Mouse (Mus musculus): ENCODE measurements at regions not wholly inside any gene's neighbourhood (a gene's known extent, or its start where the extent isn't known, plus 50 kb on each side); places are given as distances from the start of the nearest gene placed in this dataset.

DNA sequence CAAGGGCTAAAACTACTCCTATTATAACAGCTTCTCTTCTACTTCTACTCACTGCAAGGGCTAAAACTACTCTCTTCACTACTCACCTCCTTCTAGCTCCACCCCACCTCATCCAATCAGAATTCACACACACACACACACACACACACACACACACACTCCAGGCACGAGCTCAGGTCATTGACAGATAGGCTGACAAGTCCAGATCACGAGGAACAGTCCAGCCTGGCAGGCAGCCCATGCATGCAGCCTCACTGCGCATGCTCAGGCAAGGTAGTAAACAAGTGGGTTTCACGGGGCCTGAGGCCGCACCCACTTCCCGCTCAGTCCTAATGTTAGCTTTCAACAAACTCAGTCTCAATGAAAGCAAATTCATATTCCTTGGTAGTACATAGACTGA lies 229.6 kb upstream of the Pld5 start:
- DNase-seq (ENCODE audit: low read depth, low spot score) = peak; percentile 76

DNA sequence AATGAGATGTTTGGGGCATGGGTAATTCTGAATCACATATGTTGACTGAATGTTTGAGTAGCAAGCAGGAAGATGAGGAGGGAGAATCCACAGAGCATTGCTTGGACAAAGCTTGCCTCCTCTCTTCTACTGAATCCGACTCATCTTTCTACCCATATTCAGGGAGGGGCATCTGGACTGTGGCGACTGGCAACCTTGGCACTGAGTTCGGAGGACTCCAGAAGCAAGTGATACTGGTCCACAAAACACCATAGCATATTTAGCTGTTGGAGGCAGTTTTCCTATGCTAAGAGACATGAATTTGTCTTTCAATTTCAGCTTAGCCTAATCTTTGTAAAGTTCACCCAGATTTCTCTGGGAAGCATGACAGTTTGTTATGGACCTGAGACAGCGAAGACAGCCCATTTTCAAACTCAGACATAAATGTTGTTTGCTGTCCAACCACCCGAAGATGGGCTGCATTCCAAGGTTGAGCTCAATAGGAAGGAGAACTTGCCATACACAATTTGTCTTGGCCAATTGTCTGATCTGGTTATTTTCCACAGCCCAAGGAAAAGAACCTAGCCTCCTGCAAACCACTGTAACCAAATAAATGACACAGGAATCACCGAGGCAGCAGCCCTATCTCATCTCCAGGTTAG lies 224.0 kb upstream of the Pld5 start:
- DNase-seq (ENCODE audit: low read depth, low spot score) = no peak

DNA sequence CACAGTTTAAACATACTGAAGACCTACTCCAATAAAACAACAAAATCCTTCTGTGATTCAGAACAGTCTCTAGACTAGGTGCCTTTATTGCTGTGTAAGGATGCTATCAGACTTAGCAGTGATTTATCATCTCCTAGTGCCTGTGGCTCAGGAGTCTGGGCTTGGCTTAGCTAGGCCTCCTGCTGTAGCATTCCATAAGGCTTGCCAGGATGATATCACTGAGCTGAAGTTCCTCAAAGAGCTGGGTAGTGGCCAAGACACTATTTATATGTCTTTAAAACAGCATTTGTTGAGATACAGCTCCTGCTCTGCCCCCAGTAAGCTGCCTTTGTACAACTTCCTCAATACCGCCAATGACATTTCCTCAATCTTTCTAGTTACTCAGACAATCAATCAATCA lies 193.4 kb upstream of the Pld5 start:
- DNase-seq (ENCODE audit: low read depth, low spot score) = no peak

DNA sequence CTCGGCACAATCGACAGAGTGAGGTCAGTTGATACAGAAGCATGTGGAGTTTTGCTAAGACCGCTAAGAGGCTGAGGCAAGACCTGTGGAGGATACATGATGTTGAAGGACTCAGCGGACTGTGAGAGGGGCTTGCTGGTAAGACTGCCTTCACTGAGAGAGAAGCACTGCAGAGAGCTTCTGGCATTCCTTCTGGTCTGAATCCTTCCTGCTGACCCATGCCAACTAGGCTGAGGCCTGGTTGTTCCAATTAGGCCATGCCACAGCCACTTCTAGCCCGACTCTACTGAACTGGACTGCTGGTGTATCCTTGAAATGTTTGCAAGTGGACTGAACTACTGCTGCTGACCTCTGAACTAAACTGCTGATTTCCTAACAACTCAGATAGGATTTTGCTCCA lies 187.0 kb upstream of the Pld5 start:
- DNase-seq (ENCODE audit: low read depth, low spot score) = no peak

DNA sequence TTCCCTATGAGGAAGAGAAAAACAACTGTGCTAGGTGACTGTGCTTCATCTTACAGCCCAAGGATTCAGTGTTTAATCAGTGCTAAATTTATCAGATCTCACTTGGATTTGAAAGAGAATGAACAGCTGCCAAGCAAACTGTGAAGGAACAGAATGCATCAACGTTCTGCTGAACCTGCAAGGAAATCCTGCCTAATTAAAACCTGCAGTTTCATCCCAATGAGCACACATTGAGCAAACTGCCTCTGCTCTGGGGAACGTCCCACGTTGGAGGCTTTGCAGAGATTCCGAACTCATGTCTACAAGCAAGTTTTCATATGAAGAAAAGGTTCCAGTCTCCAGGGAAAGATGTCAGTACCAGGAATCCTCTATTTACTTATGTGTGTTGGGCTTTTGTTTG lies 171.6 kb upstream of the Pld5 start:
- DNase-seq (ENCODE audit: low read depth, low spot score) = no peak

DNA sequence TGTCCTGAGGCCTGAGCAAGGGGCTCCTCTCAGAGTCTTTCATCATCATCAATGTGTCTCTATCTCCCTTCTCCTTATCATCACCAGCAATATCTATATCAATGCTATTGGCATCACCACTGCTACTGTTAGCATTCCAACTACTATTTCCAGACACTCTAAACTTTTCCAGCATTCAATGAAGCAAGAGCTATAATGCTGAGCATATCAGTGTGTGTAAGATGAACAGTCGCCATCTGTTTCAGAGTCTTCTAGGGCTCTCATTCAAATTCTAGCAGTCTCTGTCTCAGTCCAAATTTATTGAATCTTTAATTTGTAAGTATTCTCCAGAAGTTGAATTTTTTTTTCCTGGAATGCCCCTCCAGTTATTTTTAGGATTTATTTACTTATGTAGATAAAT lies 168.6 kb upstream of the Pld5 start:
- no peak for DNase-seq (ENCODE audit: low read depth, low spot score)

DNA sequence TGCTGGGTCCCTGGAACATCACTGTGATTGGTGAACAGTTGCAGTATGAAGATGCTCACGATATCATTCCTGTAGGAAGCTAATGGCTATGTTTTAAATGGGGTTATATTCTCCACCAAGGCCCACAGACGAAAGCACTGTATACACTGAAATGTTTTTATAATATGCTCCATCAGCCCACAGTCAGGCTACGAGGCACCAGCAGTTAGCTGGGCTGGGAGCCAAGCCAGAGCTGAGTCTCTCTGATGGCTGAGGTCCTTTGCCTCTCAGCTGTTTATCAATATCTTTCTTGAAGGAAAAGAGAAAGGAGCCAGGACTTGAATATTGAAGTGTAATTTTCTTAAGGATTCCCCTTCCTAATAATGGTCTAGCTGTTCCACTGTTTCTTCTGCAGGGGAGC lies 165.1 kb upstream of the Pld5 start:
- DNase-seq (ENCODE audit: low read depth, low spot score) = no peak

DNA sequence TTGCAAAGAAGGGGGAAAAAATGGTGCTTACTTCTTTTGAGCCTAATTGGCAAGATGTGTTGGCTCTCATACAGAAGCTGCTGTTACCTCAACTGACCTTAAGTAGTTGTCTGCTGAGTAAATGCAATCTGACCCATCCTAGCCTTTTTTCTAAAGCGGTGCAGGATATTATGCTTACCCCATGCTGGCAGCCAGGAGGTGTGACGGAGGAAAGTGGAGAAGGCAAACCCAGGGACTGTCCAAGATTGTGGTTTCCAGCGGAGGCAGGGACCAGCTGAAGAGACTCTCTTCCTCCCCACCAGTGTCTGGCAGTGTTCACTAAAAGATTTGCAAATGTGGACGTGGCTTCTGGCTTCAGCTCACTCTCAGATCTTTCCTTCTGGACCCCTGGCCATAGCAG lies 152.7 kb upstream of the Pld5 start:
- DNase-seq (ENCODE audit: low read depth, low spot score) = no peak

DNA sequence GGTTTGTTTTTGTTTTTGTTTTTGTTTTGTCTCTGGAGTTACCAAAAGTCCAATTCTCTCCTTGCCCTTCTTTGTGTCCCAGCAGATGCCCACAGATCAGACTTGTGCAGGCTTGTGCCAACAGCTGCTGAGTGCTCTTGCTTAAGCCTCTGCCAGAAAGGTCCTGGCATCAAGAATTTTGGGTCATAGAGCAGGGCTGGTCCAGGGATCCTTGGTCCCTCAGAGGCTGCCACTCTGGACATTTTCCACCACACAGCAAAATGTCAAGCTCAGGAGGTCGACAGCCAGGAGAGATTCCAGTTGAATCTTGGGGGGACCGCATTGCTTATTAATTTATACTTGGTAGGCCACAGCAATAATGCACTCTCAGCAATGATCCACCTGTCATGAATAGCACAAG lies 151.9 kb upstream of the Pld5 start:
- DNase-seq (ENCODE audit: low read depth, low spot score) = no peak

DNA sequence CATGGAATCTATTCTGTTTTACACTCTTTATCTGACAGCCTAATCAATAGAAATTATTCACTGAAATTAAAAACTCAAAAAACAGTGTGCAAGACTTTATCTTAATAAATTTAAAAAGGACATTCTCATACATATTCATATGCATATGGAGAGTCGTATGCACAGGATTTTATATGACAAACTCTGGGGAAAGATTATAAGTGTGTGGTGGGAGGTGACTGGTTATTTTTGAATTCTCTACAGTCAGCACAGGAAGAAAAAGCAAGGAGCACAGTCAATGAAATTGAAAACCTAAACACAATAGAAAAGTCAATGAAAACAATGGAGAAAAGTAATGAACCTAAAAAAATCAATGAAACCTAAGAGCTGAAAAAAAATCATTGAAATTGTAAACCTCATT lies 142.1 kb upstream of the Pld5 start:
- DNase-seq (ENCODE audit: low read depth, low spot score) = no peak

DNA sequence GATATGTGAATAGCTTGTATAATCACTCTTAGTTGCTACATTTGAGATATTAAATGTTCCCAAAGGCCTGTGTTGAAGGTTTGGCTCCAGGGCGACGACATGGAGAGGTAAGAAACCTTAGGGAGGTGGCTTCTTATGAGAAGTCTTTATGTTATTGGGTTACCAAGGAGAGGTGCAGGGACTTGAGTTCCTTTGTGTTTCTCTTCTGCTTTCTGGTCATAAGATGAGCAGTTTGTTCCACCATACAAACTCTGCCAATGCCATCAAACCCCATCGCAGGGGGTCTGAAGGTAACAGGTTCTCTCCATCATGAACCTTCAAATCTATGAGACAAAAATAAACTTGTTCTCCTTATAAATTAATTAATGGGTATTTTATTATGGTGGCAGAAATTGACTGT lies 129.0 kb upstream of the Pld5 start:
- no peak for DNase-seq (ENCODE audit: low read depth, low spot score)

DNA sequence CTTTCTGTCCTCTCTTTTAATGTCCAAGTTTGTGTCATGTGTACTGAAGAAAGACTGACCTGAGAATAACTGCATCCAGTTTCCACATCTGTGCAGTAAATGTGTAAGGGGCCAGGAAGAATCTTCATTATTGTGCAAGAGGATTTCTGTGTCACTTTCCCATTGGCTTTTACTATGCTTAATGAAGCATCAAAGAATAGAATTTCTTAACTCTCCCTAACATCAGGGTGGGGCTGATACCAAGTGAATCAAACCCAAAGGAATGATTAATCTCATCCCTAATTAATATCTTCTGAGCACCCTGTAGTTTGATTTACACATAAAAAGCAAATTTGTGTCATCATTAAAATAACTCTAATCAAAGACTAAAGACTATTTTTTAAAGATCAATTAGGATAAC lies 104.5 kb upstream of the Pld5 start:
- DNase-seq (ENCODE audit: low read depth, low spot score) = no peak

DNA sequence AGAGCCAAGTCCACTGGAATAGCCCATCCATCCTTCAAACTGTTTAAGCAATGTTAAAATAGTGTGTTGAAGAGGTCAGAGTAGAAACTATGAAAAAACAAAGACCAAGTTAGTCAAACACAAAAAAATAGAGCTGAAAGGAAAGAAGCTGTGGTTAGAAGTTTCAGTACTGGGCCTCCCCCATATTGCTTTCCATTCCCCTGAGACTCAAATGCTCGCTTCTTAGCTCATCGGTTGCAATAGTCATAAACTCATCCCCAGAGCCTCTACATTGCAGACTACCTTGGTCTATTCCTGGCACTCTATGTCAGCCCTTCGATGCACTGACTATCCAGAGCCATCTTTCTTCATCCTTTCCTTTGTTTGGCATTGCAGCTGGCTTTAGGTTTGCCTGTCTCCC lies 91.8 kb upstream of the Pld5 start:
- DNase-seq (ENCODE audit: low read depth, low spot score) = no peak

DNA sequence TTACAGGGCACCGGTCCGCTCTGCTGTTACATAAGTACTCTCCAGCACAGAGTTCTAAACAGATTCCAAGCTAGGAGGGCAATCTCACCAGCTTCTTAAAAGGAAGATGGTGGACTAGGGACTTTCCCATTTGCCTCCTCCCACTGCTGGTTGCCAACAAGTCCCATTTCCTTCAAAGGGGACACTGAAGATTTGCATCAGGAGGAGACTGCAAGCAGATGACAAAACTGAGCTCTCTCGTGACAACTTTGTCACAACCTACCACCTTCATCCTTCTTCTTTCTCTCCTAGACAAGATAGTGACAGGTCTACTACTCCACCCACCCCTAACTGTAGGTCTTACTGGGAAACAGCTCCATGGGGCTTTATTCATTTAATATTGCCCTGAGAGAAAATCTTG lies 85.8 kb upstream of the Pld5 start:
- DNase-seq (ENCODE audit: low read depth, low spot score) = no peak

DNA sequence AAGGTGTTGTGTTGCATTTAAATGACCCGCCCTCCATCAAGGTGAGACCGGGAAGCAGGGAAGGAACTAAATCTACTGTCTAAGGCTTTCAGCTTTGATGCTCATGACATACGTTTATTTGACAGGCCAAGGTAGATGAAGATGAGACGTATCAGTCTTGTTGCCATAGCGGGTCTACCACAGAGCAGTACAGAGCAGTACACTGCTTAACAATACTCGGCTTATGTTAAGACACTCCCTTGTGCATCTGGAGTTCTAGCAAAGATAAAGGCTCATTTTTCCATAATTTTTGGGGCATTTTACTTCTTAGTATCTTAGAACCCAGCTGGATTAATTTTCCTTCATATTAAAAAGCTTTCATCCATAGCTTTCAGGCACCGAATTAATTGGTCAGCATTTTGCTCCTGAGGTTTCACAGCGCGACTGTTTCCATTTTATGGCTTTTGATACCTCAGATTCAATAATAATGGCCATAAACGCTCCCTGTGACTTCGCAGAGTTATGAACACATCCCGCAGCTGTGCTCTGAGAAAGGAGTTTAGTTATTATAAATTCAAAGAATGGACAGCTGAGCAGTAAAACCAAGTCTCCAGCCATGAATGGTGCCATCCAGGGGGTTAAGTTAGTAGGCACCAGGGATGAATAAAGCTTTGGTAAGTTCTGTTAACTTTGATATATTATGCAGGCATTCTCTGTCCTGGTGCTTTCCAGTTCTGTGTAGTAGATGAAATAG lies 85.0 kb upstream of the Pld5 start:
- DNase-seq (ENCODE audit: low read depth, low spot score) = no peak

DNA sequence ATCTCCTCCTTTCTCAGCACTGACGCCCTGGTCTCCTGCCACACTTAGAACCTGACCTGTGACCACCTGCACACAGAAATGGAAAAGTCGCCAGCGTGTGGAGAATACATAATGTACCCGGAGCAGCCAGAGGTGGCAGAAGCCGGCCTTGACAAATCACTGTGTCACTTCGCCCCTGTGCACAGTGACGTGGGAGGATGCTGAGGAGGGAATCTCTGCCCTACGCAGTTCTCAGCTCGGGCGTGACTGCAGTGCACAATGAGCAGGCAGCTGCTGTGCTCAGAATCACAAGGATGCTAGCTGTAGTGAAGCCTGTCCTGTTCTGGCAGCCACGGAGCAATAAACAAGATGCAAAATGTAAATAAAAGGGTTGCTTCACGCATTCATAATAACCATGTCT lies 80.2 kb upstream of the Pld5 start:
- DNase-seq (ENCODE audit: low read depth, low spot score) = peak; percentile 12

DNA sequence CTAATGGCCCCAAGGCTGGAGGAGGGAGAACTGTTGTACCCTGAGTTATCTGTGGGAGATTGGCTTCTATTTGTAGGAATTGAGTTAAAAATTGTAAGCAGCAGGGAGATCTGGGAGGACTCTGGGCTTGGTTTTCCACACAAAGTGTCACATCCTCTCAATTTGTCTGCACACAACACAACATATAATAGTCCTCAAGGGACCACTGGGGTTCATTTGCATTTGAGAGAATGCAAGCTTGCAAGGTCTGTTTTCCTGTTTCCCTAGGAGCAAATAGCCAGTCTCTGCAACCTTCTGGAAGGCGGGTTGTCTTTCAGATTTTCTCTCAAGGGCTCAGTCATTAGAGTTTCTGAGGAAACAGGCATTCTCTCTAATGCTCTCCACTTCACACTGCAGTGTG lies 79.8 kb upstream of the Pld5 start:
- no peak for DNase-seq (ENCODE audit: low read depth, low spot score)

DNA sequence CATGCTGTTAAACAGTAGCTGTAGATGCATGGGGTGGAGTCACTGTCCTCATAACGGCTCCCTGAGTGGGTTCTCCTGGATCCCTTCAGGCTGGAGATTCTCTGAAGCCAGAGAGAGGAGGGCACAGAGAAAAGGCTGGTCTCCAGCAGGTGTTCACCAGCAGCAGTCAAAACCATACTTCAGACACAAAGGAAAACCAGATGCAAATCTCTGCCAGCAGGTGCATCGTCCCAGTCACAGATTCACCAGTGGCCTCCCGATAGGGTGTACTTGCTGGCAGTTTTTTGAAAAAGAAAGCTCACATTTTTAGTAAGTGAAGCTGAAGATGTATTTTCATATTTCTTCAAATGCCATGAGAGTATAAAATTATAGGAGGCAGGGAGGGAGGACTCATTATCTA lies 77.6 kb upstream of the Pld5 start:
- DNase-seq (ENCODE audit: low read depth, low spot score) = peak; percentile 36

DNA sequence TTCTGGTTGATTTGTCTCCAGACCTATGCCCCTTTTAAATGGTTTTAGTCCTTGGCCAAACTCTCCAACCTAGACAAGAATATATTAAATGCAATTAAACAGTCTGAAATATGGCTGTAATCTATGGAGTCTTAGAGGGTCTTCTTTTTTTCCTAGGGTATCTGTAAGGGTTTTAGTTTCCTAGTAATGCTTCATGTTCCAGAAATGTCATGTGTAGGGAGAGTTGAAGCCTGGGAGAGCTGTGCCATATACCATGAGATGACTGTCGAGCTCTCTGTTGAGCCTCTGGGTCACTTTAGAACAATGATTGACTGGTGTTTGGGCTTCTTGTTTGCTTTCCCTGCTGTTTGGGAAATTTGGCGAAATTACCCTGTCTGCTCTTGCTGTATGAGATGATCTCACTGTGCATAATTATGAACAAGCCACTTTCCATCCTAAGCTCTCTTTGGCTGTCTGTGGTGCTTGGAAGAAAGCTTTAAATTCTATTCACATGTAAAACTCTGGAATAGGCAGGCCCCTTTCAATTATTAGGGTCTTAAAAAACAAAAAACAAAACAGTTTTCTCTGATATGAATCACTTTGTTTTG lies 74.9 kb upstream of the Pld5 start:
- no peak for DNase-seq (ENCODE audit: low read depth, low spot score)

DNA sequence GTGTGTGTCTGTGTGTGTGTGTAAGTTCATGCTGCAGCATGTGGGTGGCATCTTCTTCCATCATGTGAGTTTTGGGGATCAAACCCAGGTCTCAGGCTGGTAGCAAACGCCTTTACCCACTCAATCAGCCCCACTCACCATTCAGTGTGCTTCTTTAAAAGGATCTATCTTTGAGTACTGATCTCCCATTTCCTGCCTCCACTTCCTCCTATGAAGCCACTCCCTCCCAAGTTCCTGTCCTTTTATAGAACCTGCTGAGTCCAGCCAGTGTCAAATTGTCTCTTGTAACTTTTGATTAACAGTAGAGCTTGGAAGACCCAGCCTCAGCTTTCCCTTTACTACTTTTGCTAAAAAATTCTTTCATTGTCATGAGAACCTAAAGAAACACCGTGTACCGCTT lies 73.0 kb upstream of the Pld5 start:
- peak; percentile 67 for DNase-seq (ENCODE audit: low read depth, low spot score)

DNA sequence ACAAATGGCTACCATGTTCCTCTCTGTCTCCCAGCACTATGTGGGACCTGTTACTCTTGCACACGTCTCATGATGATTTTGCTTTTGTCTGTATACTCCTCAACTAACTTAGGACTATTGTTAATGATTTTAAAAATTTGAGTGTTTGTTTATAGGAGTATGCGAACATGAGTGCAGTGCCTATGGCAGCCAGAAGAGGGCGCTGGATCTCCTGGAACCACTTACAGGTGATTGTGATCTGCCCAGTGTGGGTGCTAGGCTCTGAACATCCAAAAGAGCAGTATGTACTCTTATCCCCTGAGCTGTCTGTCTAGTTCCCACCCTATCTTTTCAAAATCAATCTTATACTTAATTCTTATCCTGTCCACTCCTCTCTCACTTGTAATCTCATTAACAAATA lies 56.2 kb upstream of the Pld5 start:
- peak; percentile 53 for DNase-seq (ENCODE audit: low read depth, low spot score)

Measured in ES-CJ7 (cell line).